Mouse (Mus musculus) c-Kit-positive CD71-positive TER-119-negative erythroid progenitor cells, embryonic 14.5 days (primary cell): ENCODE measurements around the gene Sox13.

Experiments used
- DNase-seq: peaks from one replicate; pipeline ENCODE4 v3.0.0-alpha.2; 2013; ENCODE audit warnings: low read depth

The Sox13 gene

DNA sequence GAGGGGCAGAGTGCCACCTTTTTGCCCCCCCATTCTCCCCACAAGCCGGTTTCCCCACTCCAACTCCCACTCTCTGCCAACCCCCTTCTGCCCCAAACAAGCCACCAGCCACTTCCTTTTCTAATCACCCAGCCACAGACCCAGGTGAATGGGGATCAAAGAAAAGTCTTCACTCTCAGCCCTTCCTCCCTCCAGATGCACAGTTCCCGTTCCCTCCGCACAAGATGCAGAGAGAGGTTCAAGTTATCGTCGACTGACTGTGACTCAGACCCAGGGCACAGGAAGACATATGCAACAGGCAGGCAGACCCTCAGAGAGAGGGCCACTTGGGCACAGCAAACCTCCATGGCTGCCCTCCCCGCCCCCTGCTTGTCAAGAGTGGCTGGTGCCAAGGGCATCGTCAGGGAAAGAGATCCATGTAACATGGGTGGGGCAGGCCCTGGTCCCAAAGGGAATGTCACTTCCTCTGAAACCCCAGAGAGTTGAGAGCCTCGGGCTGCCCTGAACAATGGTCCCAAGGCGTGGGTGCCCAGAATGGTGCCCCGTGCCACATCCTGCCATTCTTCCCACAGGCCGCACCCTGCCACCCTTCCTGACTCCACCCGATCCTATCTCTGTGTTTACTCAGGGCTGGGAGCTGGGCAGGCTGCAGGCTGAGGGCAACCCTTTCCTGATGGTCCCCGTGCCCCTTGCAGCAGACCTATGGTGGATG is 24.0 kb downstream of the Sox13 start:
- no peak for DNase-seq

DNA sequence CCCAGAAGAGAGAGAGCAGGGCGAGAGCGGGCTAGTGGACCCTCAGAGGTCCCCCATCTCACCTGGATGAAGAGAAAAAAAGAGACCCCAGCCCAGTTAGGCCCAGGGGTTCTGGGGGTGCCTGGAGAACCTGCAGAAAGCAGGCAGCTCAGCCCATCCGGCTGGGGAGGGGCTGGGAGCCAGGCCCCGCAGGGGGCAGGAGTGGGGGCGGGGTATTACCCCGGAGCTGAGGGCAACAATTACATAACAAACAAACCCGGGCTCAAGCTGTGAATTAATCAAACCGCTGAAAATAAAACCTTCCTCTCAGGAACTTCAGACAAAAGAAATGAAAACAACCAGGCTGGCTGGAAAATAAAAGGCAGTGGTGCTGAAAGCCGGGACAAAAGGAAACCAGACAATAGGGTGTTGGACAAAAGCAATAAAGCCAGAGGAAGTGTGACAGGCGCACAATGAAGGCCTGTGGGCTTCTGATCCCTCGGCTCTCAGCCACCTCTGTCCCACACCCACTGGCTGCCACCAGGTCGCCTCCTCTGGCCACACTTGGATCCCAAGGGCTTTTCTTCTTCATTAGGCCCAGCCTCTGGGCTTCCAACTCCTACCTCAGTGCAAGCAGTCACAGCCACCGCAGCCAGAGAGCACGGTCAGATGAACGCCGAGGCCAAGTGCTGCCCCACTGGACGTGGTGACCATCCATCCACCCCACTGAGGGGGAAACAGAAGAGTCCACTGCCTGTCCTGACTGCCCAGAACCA is 26.5 kb downstream of the Sox13 start:
- DNase-seq: no peak

DNA sequence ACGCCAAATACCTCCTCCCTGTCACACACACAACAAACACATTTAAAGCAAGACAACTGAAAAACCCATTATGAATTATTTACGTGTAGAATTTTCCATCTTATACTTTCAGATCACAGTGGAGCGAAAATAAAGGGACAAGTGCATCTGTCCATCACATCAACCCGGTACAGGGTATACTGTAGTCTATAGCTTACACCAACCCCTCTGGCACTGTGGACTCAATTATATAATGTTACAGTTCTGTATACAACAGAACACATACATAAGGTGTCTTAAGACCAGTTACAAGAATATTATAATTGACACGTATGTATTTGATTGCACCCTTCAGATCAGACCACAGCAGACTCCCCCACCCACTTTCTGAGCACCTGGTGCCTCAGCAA is 27.1 kb downstream of the Sox13 start:
- no peak for DNase-seq

DNA sequence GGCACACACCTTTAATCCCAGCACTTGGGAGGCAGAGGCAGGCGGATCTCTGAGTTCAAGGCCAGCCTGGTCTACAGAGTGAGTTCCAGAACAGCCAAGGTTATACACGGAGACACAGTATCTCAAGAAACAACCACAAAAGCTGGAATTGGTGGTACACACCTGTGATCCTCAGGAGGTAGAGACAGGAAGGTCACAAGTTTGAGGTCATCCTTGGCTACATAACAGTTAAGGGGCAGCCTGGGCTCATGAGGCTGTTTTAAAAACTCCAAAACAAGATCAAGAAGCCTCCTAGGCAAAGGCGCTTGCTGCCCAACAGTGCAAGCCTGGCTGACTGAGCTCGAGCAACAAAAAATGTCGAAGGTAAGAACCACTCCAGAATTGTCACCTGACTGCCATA is 27.5 kb downstream of the Sox13 start:
- DNase-seq: no peak

DNA sequence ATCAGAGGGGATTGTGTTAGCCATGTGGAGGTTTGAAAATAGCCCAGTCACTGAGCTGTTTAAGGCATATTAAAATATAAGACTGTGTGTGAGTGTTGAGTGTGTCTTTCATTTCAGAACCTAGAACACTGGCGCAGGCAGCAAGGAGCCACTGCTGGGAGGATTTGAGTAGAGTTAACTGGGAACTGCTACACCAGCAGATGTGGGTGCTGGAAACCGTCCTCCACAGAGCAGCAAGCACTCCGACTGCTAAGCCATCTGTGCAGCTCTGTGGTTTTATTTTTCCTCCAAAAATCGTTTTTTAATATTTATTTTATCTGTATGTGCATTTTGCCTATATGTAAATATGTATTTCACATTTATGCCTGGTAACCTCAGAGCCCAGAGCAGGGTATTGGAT is 29.5 kb downstream of the Sox13 start:
- DNase-seq: no peak

DNA sequence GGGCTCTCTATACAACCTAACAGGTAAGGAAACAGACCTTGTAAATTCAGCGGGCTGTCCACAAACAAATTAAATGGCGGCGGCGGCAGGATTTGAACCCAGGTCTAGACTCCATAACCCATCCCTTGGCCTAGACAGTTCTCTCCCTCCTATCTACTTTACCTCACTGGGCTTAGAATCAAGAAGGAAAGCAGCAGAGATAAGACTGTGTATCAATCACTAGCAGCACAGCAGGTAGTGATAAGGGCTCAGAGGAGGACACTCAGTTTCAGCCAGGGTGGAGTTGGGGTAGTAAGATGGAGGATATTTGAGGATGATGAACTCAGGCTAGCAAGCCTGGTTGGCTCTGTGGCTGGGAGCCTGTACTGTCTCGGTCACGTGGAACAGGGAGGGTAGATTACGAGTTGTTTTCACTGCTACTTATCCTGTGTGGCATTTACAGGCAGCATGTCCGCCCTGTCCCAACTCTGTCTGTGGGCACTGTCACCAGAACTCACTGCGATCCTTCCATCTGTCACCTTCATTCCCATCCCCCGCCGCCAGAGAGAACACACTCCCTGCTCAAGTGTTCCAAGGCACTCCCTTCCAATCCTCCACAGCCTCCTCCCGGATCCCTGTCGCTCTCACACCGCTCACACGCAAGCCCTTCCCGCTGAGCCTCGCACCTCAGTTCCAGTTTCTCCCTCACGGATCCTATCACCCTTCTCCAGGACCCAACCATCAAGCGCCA is 36.5 kb downstream of the Sox13 start:
- no peak for DNase-seq

DNA sequence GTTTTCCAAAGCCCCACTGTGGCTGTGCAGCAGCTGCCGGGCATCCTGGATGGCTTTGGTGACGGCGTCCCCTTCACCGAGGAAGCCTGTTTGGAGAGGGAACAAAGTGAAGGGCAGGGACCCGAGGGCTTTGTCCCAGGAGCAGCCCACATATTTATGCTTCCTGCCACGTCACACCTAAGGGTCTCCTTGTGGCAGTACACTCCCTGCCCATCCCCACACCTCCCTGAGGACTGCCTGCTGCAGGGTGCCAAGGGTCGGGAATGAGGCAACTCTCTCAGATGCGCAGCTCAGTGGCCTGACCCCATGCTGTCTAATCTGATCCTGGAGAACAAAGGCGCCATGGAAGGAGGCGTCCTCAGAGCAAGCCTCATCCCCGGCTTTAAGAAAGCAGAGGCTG is 38.0 kb downstream of the Sox13 start:
- DNase-seq: no peak

DNA sequence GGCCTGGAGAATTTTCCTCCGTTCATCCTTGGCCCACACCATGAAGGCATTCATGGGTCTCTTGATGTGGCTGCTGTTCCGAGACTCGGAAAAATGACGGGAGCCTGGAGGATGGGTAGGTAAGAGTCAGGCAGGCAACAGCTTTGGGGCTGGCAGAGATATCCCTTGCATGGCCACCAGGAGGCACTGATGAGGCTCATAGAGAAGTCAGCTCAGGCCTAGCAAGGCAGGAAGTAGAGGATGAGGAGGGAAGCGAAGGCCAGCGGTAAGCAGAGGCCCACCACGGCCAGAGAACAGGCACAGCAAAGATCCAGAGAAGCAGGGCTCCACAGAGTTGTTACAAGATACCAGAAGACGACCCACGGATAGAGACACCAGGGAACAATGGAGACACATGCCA is 38.7 kb downstream of the Sox13 start:
- DNase-seq: peak; percentile 49

DNA sequence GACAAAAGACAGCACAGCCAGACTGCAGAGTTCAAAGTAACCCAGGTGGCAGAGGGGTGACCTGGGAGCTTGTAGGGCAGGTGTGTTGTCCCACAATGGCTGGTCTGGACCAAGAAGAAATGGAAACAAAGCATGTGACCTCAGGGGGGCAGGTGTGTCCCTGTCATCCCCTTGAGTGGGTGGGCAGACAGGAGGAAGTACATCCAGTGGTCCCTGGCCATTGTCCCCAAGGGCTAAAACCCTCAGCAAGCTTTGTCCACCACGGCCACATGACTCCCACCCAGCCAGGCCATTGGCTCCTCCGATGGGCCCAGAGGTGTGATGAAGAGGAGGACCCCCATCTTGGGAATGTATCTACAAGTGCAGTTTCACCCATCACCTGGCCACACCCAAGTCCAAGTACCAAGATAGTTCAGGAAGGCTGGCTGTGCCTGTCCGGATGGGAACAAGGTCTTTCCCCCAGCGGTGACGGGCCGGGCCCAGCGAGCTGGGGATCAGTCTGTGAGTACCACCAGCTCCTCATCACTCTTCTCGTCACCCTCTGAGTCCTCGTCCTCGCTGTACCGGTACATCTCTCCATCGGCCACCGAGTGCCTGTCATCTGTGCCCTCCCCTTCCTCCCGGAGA is 40.9 kb downstream of the Sox13 start:
- no peak for DNase-seq

DNA sequence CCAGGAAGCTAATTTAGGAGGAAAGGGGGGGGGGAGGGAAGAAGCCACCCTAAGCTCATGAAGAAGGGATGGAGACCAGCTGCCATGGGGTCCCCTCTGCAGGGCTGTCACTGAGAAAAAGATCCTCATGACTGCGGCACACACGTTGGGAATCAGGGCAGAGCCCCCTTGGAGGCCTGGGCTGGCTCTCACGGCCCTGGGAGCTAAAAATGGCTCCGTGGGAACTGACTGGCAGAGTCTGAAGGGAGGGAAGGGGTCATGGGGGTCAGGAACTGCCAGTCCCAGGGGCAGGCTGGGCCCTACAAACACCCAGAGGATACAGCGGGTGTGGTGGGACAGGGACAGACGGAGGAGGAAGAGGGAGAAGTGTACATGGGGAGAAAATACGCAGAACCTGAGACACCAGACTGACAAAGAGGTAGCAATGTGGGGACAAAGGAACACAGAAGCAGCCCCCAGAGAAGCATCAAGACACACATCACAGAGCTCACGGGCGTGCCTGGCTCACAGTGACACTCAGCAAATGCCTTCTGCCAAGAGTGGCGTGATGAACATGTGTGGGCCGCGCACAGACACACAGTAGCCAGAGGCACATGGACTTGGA is 41.5 kb downstream of the Sox13 start:
- DNase-seq: no peak

DNA sequence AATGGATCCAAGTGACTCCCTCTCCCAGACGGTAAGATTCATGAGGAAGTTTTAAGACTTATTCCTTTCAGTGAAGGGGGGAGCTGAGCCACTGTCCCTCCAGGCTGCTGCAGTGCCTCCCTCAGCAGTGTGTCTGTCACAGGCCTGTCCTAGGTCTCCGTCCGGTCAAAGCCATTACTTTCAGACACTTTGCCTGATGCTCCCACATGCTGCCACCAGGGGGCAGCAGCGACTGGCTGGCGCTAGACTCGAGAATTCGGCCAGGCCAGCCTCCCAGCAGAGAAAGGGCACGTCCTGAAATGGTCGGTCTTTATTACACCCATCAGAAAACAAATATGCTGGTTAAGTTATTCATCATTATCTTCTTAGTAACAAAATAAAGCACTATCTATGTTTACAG is 42.2 kb downstream of the Sox13 start:
- peak; percentile 51 for DNase-seq

DNA sequence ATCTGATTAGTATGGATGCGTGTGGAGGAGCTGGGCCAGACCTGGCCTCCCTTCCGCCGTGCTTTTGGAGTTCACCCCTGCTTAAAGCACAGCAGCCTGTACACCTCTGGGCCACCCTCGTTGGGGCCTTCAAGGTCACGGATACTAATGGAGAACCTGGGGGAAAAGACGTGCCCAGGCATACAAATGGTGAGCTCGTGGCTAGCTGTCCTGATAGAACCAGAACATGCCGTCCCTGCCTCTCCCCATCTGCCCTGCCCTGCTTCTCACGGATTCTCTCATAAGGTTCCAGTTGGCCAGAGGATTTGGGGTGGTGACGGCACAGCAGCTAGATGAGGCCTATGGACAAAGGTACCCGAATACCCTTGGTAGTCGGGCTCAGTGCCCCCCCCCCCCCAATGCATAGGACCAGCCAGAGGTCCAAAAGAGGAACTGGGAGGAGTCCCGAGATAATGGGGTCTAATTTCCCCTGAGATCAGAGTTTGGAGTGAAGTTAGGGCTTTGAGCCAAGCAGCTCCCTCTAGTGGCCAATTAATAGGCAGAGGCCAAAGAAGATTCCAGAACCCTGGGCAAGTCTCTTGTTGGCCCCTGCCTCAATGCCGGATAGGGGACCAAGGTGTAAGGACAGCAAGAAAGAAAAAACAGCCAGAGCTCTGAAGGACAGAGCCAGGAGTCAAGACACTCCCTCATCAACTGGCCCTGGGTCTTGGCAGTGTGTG is 43.7 kb downstream of the Sox13 start:
- no peak for DNase-seq

DNA sequence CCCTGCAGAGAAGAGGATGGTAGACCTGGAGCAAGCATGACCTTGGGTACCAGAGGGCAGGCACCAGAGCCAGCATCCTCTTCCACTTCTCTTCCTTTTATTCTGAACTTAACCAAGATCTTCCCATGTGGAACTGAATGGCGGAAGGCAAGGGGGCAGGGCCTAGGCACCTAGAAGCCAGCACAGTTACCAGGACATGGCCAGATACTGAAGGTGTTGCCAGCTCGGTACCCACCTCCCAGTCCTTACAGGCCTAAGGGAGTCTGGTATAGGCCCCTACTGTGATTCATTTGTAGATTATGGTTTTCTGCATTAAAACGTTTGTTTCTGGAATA is 44.2 kb downstream of the Sox13 start:
- no peak for DNase-seq

DNA sequence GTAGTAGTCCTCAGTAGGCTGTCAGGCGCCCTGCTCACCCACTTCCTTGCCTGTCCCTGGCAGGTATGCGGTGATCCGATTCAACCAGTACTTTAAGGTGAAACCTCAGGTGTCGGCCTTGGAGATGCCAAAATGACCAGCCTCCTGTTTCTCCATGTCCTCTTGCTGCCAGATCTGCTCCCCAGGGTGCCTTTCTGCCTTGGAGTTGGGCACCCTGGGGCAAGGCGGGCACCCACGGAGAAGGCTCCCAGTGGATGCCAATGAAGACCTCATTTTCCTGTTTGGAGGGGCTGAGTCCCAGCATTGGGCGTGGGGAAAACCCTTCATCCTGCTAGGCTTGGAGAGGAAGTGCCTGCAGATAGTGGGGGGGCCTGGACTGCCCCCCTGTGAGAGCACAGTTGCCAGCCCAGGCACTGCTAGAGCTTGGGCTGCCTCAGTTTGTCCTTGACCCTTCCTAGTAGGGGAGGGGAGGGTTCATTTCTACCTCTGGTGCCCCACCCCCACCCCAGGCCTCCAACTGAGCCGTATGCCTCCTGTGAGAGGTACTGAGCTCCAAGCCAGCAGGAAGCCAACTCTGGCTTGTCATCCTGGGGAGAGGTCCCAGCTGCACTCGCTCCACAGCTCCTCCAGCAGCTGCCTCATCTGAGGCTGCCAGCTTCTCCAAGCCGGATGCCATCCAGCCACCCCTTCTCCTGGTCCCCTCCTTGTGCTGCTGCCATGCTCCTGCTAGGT is 44.8 kb downstream of the Sox13 start:
- DNase-seq: no peak

DNA sequence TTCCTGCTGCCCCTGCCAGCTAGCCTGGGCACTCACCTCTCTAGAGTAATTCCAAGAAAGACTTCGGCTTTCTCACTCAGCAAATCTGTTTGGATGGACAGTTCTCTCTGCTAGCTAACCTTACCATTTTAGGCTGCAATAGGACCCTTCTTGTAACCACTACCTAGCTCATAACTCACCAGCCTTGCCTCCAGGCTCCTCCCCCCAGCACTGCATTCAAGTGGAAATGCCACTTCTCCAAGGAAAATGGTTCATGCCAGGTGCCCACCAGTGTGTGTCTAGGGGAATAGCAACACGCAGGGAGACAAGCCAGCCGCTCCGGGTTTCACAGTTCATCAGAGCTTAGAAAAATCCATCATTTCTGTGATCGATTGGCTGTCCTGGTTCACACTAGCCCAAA is 46.6 kb downstream of the Sox13 start:
- DNase-seq: no peak

DNA sequence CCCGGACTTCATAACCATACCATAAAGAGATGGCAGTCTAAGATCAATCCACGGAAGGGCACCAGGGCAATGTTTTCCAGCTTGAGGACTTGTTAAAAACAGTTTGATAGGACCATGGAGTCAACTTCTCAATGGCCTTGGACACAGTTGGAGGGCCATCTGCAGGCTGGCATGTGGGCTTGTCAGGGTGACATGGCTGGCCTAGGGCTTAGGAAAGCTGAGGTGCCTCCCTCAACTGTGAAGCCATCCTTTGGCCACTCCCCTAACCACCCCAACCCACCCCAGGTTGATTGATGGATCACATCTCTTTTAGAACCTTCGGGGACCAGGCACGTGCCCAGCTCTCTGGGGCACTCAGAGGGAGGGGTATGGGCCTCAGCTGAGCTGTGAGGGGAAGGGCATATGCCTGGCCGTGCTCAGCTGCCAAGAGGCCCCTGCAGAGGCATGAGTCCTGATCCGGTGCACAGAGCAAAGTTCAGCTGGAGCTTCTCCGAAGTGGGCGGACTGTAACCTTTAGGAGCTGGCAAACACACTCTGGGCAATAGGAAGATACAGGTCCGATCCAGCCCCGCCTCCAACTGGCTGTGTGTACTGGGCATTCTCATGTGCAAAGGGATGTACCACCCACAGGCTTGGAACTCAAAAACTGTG is 48.4 kb downstream of the Sox13 start:
- DNase-seq: no peak

DNA sequence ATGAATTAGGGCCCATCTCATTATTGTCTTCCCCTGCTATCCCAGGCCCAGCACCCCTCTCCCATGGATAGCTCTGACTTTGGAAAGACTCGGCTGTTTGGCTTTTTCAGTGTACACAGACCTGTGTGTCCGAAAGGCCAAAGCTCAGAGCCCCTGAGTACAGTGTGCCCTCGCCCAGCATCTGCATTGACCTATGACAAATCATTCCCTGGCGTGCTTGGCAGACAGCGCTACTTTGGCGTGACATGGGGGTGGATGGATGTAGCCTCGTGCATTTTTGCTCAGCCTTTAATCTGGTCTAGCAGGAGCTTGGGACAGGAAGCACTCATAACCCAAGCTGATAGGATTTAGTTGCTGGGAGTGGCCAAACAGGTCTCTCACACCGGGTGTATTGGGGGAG is 52.1 kb downstream of the Sox13 start:
- DNase-seq: no peak

DNA sequence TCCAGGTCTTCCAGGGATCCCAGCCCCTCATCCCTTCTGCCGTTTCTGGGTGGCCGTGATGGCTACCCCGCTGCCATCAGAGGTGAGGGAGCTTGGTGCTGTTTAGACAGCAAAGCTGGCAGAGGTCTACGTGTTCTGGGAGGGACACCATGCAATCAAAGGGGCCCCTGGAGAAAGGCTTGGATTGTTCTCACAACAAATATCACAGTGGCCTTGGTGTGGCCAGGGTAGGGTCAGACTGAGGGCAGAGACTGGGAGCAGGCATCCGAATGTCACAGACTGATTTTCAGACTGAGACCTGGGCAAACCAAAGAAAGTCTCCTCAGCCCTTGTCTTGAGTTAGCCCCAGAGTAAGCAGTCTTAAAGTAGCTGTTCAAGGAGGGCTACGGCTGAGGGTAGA is 52.7 kb downstream of the Sox13 start:
- DNase-seq: no peak

DNA sequence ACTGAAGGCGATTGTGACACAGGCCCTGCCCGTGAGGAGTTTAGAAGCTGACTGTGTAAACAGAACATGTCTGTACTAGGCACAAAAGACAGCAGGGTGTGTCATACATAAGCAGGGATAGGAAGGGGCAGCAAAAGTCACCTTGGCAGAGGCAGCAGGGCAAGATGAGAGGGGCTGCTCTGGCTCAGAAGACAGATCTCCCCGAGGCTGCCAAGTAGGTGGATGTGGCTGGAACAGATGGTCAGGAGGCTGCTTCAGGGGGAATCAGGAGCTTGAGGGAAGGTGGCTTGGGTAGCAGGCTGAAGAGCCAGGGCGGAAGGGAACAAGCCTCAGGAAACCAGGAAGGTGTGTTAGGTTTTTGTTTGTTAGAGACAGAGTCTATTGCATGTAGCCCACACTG is 53.8 kb downstream of the Sox13 start:
- DNase-seq: no peak

DNA sequence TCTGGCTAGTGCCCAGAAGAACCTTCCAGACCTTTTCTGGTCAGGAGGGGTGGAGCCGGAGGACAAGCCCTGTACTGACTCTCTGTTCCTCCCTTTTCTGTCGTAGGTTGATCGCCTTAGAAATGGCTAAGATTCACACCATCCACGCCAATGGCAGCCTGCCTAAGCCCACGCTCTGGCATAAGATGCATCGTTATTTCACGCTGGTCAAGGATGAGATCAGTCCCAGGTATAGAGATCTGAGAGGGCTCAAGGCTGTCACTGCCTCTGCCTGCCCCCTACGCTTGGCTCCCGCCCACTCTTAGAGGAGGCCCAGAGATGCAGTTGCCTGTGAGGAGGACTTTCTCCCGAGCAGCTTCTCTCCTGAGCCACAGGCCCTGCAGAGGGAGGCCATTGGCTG is 55.5 kb downstream of the Sox13 start:
- no peak for DNase-seq
